Mouse (Mus musculus) erythroblast, embryonic 14.5 days (primary cell): ENCODE measurements around the gene Mrpl11.

Source experiments
- GATA1 ChIP-seq: IDR thresholded peaks from 2 replicates; pipeline ENCODE4 v1.6.1; 2012; ENCODE audit warnings: low read length, inconsistent platforms, mixed read lengths
- TAL1 ChIP-seq: IDR thresholded peaks from 3 replicates; pipeline ENCODE4 v1.6.1; 2012; ENCODE audit warnings: low read length, inconsistent platforms, mixed read lengths

GRCm38 (mm10) chr19:4925121-4925860, 36.7 kb upstream of the Mrpl11 start:
- TF ChIP-seq GATA1 (no peak), TAL1 (no peak)
